Comparison of ENCODE assay signal across 9 mouse cellular contexts in genomic region chr13:95788631-95789376, GRCm38 (mm10).
A peak's percentile ranks its signal among the peaks of the same experiment; 100 is the strongest.
DNase-seq lines count a peak whose midpoint lies in the region; ATAC-seq lines count a peak whose summit lies in the region.
"Had no signal": no experiment of that assay in that cellular context is flagged by ENCODE, and none has a peak within 500 bp of the region (broad histone marks: within the 10 kb centered on the region; RNA-seq: fewer than 3 reads in every experiment).

No protein-coding gene starts in this region.

- H3K27ac ChIP-seq in kidney, embryonic 16.5 days (ENCODE audit: low read length) = no peak overlapping the region
- H3K27ac ChIP-seq in kidney, embryonic 15.5 days = no peak overlapping the region
- H3K27ac ChIP-seq: embryonic facial prominence, embryonic 13.5 days had no signal

- no peaks in the 10 kb centered on the region for H3K9me3 ChIP-seq in kidney, embryonic 16.5 days (ENCODE audit: low read length)
- H3K9me3 ChIP-seq in kidney, embryonic 15.5 days (replicated peaks) = no peaks in the 10 kb centered on the region
- H3K9me3 ChIP-seq: embryonic facial prominence, embryonic 13.5 days had no signal

- H3K4me3 ChIP-seq in kidney, embryonic 16.5 days (ENCODE audit: low read length) = no peak overlapping the region
- H3K4me3 ChIP-seq in kidney, embryonic 15.5 days (replicated peaks) = no peak overlapping the region
- H3K4me3 ChIP-seq: embryonic facial prominence, embryonic 13.5 days had no signal

- 33% methylated on average over 10 of the region's 10 CpGs for WGBS in kidney, embryonic 16.5 days
- 42% methylated on average over 10 of the region's 10 CpGs for WGBS in kidney, embryonic 15.5 days

- ATAC-seq in kidney, embryonic 16.5 days (ENCODE audit: low FRiP score, low TSS enrichment) = peak; percentile 35; the same call in 1 of the 2 replicates
- no peak for ATAC-seq in kidney, embryonic 15.5 days (replicated peaks; ENCODE audit: low FRiP score)

- no peaks in the 10 kb centered on the region for H3K36me3 ChIP-seq in kidney, embryonic 16.5 days (ENCODE audit: insufficient read depth, low read length)
- no peaks in the 10 kb centered on the region for H3K36me3 ChIP-seq in kidney, embryonic 15.5 days
- H3K36me3 ChIP-seq: embryonic facial prominence, embryonic 13.5 days had no signal

- H3K27me3 ChIP-seq in kidney, embryonic 16.5 days (ENCODE audit: insufficient read depth, low read length) = no peaks in the 10 kb centered on the region
- 0 out of 2 replicates have a peak, but pooled peaks cover 3% of the 10 kb centered on the region for H3K27me3 ChIP-seq in kidney, embryonic 15.5 days
- H3K27me3 ChIP-seq: embryonic facial prominence, embryonic 13.5 days had no signal

- no peak overlapping the region for H3K4me2 ChIP-seq in kidney, embryonic 16.5 days (replicated peaks; ENCODE audit: low read depth, low read length)
- H3K4me2 ChIP-seq in kidney, embryonic 15.5 days = no peak overlapping the region
- H3K4me2 ChIP-seq: embryonic facial prominence, embryonic 13.5 days; midbrain, embryonic 11.5 days had no signal

- H3K9ac ChIP-seq in kidney, embryonic 16.5 days (replicated peaks; ENCODE audit: low read length) = no peak overlapping the region
- H3K9ac ChIP-seq in kidney, embryonic 15.5 days = no peak overlapping the region
- H3K9ac ChIP-seq: embryonic facial prominence, embryonic 13.5 days had no signal

- intact Hi-C loops in left cerebral cortex, postnatal 25 days (cut with DNase I) = no loop called here

- H3K4me1 ChIP-seq in kidney, embryonic 16.5 days (ENCODE audit: insufficient read depth, low read length) = peaks cover 18% of the 10 kb centered on the region
- H3K4me1 ChIP-seq in kidney, embryonic 15.5 days = peaks cover 23% of the 10 kb centered on the region

- DNase-seq in 3T3-L1 (ENCODE audit: low read depth, low spot score) = peak; percentile 29
- DNase-seq in 416B (ENCODE audit: low read depth) = peak; percentile 96
- peak; percentile 38 to 74 for DNase-seq in left cerebral cortex, postnatal 25 days (ENCODE audit: low spot score in 2 of 2)
- DNase-seq in testis, postnatal 14 days (ENCODE audit: low spot score) = no peak
- DNase-seq in adrenal gland, adult 18-20 months (ENCODE audit: low spot score in 2 of 2) = no peak

Comparison
In these comparisons a context has a peak if more than half of its experiments do, and no peak if none do; other contexts are left out.
1. DNase-seq: peak in 3T3-L1 (single experiment), 416B (single experiment) and left cerebral cortex, postnatal 25 days (2 of 2); none in testis, postnatal 14 days (single experiment) and adrenal gland, adult 18-20 months (0 of 2).